Mouse (Mus musculus): ENCODE data around the gene Kcns1.

Gene Kcns1

DNA sequence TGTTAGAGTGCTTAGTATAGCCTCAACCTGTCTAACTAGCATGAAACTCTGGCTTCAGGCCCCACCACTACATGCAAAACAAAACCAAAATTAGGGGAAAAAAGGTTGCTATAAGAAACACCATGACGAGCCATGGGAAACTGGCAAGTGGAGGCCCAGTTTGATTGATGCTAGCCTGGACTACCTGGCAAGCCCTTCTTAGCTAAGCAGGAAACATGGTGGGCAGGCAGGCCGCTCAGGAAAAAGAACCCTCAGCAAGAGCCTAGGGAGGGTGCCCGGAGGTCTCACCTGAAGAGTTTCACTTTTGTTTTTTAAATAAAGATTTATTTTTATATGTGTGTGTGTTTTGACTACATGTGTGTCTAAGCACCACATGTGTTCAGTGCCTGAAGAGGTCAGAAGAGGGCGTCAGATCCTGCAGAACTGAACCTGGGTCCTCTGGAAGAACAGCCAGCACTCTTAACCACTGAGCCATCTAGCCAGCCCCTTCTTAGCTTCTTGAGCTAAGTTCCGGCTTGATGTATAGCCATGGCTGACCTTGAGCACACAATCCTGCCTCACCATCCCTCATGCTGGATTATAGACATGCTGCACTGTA, 47.6 kb downstream of the Kcns1 start:
- DNase-seq (ENCODE audit: low spot score in 2 of 2) = no peak

DNA sequence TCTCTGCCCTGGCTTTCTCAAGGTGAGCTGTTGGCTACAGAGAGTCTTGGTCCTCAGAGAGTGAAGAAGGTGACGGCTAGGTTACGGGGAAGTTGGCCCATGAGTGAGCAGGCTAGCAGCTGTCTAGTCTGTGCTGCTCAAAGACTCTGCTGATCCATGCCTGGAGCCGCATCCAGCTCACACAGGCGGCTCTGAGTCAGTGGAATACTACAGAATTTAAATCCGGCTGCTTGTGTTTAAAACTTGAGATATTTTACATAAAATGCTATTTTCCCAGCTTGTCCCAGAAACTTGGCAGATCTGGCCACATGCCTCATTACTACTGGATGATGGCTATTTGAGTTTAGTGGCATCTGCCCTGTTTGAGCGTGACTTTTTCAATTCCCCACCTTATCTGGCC, 51.4 kb downstream of the Kcns1 start:
- DNase-seq (ENCODE audit: low spot score in 2 of 2) = no peak

DNA sequence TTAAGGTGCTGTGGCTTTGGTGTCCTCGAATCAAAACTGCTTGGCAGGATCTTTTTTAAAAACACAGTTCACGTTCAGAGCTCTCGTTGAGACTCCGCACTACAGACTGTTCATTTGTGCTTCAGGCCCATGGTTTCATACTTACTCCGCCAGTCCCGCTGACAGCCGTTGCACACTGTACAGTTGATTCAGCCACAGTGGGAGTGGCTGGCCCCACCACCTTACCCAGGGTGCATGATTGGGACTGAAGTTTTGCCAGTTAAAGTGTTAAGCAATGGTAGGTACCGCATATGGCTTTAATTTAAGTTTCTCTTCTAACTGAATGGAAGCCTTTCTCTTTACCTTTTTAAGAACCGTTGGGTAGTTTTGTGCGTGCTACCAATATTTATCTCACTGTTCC, 55.4 kb downstream of the Kcns1 start:
- no peak for DNase-seq (ENCODE audit: low spot score in 2 of 2)

DNA sequence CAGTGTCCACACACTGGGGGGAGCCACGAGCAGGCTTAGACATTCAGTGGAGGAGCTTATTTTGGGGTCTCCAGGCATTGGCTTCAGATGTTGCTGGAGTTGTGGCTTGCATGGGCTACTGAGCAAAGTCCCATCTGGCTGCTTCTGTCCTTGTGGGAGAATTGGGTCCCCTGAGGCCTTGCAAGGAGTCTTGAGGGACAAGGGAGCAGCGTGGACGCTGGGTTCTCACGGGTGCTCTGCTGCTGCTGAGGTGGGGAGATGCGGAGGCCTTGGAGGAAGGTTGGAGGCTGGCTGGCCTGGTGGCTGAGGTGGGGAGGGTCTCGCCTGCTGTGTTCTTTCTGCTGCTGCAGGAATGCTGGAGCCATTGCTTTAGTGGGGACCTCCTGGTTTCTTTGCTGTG, 56.9 kb downstream of the Kcns1 start:
- no peak for DNase-seq (ENCODE audit: low spot score in 2 of 2)

Measured in left cerebral cortex, adult 9 months (tissue).